Mouse (Mus musculus): Measurements from ENCODE around the gene F3.
"Not testable (repeated sequence)": the region's sequence is repeated elsewhere in the genome, so short reads cannot be mapped to it uniquely, and the experiment has no call there.

DNA sequence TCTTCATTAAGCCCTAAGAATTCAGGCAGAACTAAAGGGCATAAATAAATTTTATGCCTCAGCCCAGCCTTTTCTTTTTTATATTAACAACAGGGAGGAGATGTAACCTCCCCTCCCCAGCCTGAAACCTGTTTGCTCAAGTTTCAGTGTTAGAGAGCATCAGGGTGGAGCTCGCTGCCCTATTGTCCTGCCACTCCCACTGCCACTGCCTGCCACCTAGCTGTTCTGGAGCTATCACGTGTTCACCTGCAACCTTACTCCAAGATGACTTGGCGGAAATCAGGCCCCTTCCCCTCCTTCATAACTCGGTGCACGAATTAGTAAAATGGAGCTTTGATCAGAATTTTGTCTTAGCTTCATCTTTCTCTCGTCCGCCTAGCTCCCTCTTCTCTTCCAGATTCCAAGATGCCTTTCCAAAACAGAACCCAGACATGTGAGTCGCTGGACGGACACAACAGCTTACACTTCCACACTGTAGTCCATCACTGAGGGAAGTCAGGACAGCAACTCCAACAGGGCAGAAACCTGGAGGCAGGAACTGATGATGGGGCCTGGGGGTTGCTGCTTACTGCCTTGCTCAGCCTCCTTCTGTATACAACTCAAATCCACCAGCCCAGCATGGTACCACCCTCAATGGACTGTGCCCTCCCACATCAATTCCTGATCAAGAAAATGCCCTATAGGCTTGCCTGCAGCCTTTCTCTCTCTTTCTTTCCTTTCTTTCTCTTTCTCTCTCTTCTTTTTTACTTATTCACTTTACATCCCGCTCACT, 31.2 kb downstream of the F3 start:
- not testable (repeated sequence) for TF ChIP-seq MAFK (IDR thresholded peaks at IDR 0.05; ENCODE audit: insufficient read depth, low read depth, low read length); ZNF384 (IDR thresholded peaks at IDR 0.05; ENCODE audit: low read depth, low read length); ZC3H11A (IDR thresholded peaks at IDR 0.05; ENCODE audit: borderline replicate concordance, low read depth, low read length); HCFC1 (IDR thresholded peaks at IDR 0.05; ENCODE audit: borderline replicate concordance, insufficient read depth, low read length)
